Mouse (Mus musculus): ENCODE results near the gene Plk5. TPM values are rescaled to one million over a fixed set of nuclear protein-coding genes. Genes with fewer than 3 reads are reported as not detected.

Plk5 gene
- total and polyA plus RNA-seq, 3 experiments: 0.19 TPM; not detected in 1

DNA sequence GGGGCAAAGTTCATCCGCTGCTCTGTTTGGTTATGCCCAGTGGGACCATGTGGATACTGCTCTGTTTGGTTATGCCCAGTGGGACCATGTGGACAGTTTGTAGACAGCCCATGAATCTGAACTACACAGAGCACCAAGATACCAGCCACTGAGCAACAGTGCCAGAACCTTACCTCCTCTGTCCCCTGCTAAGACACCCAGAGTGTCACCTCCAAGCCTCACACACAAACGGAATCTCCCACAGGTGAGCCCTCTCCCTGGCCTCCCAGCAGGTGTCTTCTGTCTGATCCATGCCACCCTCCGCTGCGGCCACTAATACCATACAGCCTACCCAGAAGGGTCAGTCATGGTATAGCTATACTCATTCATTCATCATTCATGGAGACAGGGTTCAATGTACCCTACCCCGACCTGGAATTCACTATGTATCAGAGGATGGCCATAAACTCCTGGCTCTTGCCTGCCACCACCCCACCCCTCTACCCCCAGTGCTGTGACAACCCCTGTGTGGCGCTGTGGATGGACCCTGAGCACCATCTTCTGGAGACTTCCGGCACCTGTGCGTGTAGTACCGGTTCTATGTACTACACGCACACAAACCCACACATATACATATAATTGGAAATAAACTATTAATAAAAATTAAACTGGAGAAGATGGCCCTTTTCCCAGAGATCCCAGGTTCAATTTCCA lies 49.4 kb downstream of the Plk5 start:
- peaks cover 5 to 17% of the 10 kb centered on the region in 2 experiments; a peak in 3 of 4 replicates for H3K36me3 ChIP-seq (ENCODE audit: control insufficient read depth in 1 of 2, insufficient read depth in 2 of 2, low read length in 2 of 2)
- no peaks in the 10 kb centered on the region for H3K9me3 ChIP-seq (replicated peaks; ENCODE audit: insufficient read depth, low read length)
- no peak overlapping the region for H3K27ac ChIP-seq (ENCODE audit: control insufficient read depth, low read depth, low read length)
- no peak for TF ChIP-seq MAX (IDR thresholded peaks at IDR 0.05; ENCODE audit: low read length)
- TF ChIP-seq SIN3A (IDR thresholded peaks at IDR 0.05; ENCODE audit: low read length): 0 out of 2 replicates have a peak, but pooled peaks have one; percentile 4
- no peak for TF ChIP-seq ZC3H11A (IDR thresholded peaks at IDR 0.05; ENCODE audit: low read depth, low read length)
- TF ChIP-seq CTCF (IDR thresholded peaks at IDR 0.05 in 2 of 3, conservative IDR thresholded peaks at IDR 0.05 in 1 of 3; ENCODE audit: control insufficient read depth in 1 of 3, insufficient read depth in 1 of 3, low read depth in 2 of 3, low read length in 3 of 3, poor library complexity in 1 of 3, severe bottlenecking in 1 of 3): peak in 2 of 3 experiments; percentile 34 to 39; a peak in 4 of 6 replicates
- peak; percentile 19 for TF ChIP-seq RAD21 (IDR thresholded peaks at IDR 0.05; ENCODE audit: low read depth, low read length)
- peaks cover 30% of the 10 kb centered on the region for H3K79me2 ChIP-seq (ENCODE audit: control insufficient read depth, insufficient read depth, low read length, poor library complexity)
- DNase-seq (ENCODE audit: low read depth, low spot score): no peak
- H3K9ac ChIP-seq (ENCODE audit: control insufficient read depth, low read depth, low read length, poor library complexity, severe bottlenecking): peak overlapping the region; percentile 88
- peaks cover 2 to 36% of the 10 kb centered on the region in 2 experiments; a peak in 3 of 4 replicates for H3K4me1 ChIP-seq (ENCODE audit: control insufficient read depth in 1 of 2, insufficient read depth in 2 of 2, low read length in 2 of 2)
- no peaks in the 10 kb centered on the region for H3K27me3 ChIP-seq (ENCODE audit: control insufficient read depth in 1 of 2, insufficient read depth in 2 of 2, low read length in 2 of 2)
- H3K4me3 ChIP-seq (ENCODE audit: control insufficient read depth in 1 of 2, insufficient read depth in 1 of 2, low read depth in 2 of 2, low read length in 2 of 2): peak overlapping the region; percentile 85 to 89

DNA sequence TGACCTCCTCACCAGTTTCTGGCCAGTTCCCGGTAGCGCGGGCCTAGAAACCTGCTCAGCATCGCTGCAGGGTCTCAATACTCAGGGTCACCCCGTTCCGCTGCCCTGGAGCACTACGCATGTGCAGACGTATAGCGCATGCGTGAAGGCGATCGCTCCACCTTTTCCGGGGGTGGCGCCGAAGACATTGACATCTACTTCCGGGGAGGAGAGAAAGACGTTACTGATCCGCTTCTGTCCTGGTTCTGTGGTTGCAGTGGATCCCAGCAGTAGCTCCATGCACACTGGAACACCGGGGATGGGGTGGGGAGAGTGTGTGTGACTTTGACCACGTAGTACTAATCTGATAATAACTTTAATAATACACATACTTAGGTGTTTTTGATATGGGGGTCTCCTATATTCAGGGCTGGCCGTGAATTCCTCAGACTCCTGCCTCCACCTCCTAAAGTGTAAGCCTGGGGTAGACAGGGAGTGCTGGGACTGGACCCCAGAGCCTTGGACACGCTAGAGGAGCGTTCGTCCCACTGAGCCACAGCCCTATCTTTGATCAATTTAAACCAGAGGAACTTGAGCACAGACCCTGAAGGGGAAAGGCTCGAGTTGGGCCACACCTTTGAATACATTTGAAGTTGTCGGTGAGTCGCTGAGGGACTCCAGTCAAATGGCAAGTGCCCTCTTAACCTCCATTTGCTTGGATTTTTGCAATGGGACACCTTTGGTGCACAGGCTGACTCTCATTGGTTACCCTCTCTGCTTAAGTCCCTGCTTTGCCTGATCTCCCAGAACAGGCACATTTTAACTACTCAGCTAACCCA lies 50.6 kb downstream of the Plk5 start, which contains the start of gene Uqcr11:
Uqcr11 (minus strand) TSS at position 147 of the 818 bp plus-strand sequence.
- peaks cover 2 to 24% of the 10 kb centered on the region in 2 experiments; a peak in 3 of 4 replicates for H3K4me1 ChIP-seq (ENCODE audit: control insufficient read depth in 1 of 2, insufficient read depth in 2 of 2, low read length in 2 of 2)
- H3K9me3 ChIP-seq (replicated peaks; ENCODE audit: insufficient read depth, low read length): no peaks in the 10 kb centered on the region
- H3K36me3 ChIP-seq (ENCODE audit: control insufficient read depth in 1 of 2, insufficient read depth in 2 of 2, low read length in 2 of 2): peaks cover 3 to 7% of the 10 kb centered on the region in 2 experiments; a peak in 3 of 4 replicates
- H3K9ac ChIP-seq (ENCODE audit: control insufficient read depth, low read depth, low read length, poor library complexity, severe bottlenecking): peak within 1 kb of the TSS; percentile 88
- peak within 1 kb of the TSS; percentile 85 to 89 for H3K4me3 ChIP-seq (ENCODE audit: control insufficient read depth in 1 of 2, insufficient read depth in 1 of 2, low read depth in 2 of 2, low read length in 2 of 2)
- no peaks in the 10 kb centered on the region for H3K27me3 ChIP-seq (ENCODE audit: control insufficient read depth in 1 of 2, insufficient read depth in 2 of 2, low read length in 2 of 2)
- DNase-seq (ENCODE audit: low read depth, low spot score): peak; percentile 95
- peak within 1 kb of the TSS; percentile 95 for H3K27ac ChIP-seq (ENCODE audit: control insufficient read depth, low read depth, low read length)
- peaks cover 30% of the 10 kb centered on the region for H3K79me2 ChIP-seq (ENCODE audit: control insufficient read depth, insufficient read depth, low read length, poor library complexity)
- TF ChIP-seq HCFC1 (IDR thresholded peaks at IDR 0.05; ENCODE audit: low read depth, low read length) (peak; percentile 88), BHLHE40 (IDR thresholded peaks at IDR 0.05; ENCODE audit: borderline replicate concordance, low read depth, low read length) (no peak), UBTF (IDR thresholded peaks at IDR 0.05; ENCODE audit: borderline replicate concordance, insufficient read depth, low read depth, low read length) (no peak), JUND (IDR thresholded peaks at IDR 0.05; ENCODE audit: low read depth, low read length) (no peak), GABPA (IDR thresholded peaks at IDR 0.05; ENCODE audit: low read depth, low read length) (no peak), MEF2A (IDR thresholded peaks at IDR 0.05; ENCODE audit: extremely low read depth, insufficient replicate concordance, low read depth, low read length, poor library complexity, severe bottlenecking) (no peak), MAZ (IDR thresholded peaks at IDR 0.05; ENCODE audit: low read depth, low read length) (no peak), CHD2 (IDR thresholded peaks at IDR 0.05; ENCODE audit: low read length) (no peak), NELFE (IDR thresholded peaks at IDR 0.05; ENCODE audit: low read depth, low read length) (peak; percentile 98), EP300 (IDR thresholded peaks at IDR 0.05; ENCODE audit: low read depth in 1 of 2, low read length in 2 of 2) (no peak), MAFK (IDR thresholded peaks at IDR 0.05; ENCODE audit: borderline replicate concordance, low read depth, low read length) (no peak), CTCF (IDR thresholded peaks at IDR 0.05 in 2 of 3, conservative IDR thresholded peaks at IDR 0.05 in 1 of 3; ENCODE audit: control insufficient read depth in 1 of 3, insufficient read depth in 1 of 3, low read depth in 2 of 3, low read length in 3 of 3, poor library complexity in 1 of 3, severe bottlenecking in 1 of 3) (no peak), USF2 (IDR thresholded peaks at IDR 0.05; ENCODE audit: borderline replicate concordance in 1 of 2, insufficient read depth in 1 of 2, low read depth in 1 of 2, low read length in 2 of 2) (no peak), MAX (IDR thresholded peaks at IDR 0.05; ENCODE audit: low read length) (0 out of 2 replicates have a peak, but pooled peaks have one; percentile 13), SIN3A (IDR thresholded peaks at IDR 0.05; ENCODE audit: low read length) (peak; percentile 81), SMC3 (IDR thresholded peaks at IDR 0.05; ENCODE audit: low read depth, low read length) (no peak), TAL1 (IDR thresholded peaks at IDR 0.05; ENCODE audit: low read length) (no peak), POLR2A (IDR thresholded peaks at IDR 0.05; ENCODE audit: control insufficient read depth in 1 of 2, insufficient read depth in 1 of 2, low read depth in 1 of 2, low read length in 2 of 2, poor library complexity in 1 of 2) (peak; percentile 84 to 98), E2F4 (IDR thresholded peaks at IDR 0.05; ENCODE audit: borderline replicate concordance, low read depth, low read length) (no peak), ZMIZ1 (IDR thresholded peaks at IDR 0.05; ENCODE audit: low read depth, low read length) (peak; percentile 90), MYC (IDR thresholded peaks at IDR 0.05; ENCODE audit: low read depth, low read length) (peak; percentile 58; the same call in 1 of the 2 replicates), USF1 (IDR thresholded peaks at IDR 0.05; ENCODE audit: low read depth, low read length) (no peak), RAD21 (IDR thresholded peaks at IDR 0.05; ENCODE audit: low read depth, low read length) (no peak), ZKSCAN1 (IDR thresholded peaks at IDR 0.05; ENCODE audit: low read depth, low read length) (no peak), POLR2AphosphoS2 (IDR thresholded peaks at IDR 0.05; ENCODE audit: low read length) (peak; percentile 90), ZC3H11A (IDR thresholded peaks at IDR 0.05; ENCODE audit: low read depth, low read length) (no peak)
